Mouse (Mus musculus) thymus, adult 18-20 months (tissue): Measurements from ENCODE around the gene Enpp1.

ENCODE experiments used
- DNase-seq, 2 experiments: peaks; one replicate each; pipeline ENCODE4 v3.0.0; 2022; ENCODE audit warnings: mixed read lengths in 2 of 2

Gene Enpp1

DNA sequence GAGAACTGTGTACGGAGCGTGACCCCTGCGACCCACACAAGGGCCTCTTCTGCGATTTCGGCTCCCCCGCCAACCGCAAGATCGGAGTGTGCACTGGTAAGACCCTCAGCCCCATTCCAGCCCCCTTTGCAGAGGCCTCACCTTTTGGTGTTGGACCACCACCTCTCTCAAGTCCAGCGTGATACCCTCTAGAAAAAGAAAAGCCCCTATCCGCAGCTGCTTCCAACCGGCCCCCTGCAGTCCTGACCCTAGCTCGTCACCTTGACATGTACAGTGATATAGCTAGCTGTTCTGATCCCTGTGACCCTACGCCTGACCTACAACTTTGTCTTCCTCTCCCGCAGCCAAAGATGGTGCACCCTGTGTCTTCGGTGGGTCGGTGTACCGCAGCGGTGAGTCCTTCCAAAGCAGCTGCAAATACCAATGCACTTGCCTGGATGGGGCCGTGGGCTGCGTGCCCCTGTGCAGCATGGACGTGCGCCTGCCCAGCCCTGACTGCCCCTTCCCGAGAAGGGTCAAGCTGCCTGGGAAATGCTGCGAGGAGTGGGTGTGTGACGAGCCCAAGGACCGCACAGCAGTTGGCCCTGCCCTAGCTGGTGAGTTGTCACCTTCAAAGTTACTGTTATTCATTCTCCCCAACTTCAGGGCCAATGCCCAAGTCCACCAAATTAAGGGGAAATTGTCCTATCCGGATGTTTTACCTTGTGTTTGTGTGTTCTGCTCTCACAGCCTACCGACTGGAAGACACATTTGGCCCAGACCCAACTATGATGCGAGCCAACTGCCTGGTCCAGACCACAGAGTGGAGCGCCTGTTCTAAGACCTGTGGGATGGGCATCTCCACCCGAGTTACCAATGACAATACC is 115.7 kb downstream of the Enpp1 start:
- no peak for DNase-seq

GRCm38 (mm10) chr10:24595250-24596002 is 116.5 kb downstream of the Enpp1 start, which contains the start of gene Ccn2:
Gene Ccn2, plus strand, starts transcription at chr10:24595442.
- no peak for DNase-seq

DNA sequence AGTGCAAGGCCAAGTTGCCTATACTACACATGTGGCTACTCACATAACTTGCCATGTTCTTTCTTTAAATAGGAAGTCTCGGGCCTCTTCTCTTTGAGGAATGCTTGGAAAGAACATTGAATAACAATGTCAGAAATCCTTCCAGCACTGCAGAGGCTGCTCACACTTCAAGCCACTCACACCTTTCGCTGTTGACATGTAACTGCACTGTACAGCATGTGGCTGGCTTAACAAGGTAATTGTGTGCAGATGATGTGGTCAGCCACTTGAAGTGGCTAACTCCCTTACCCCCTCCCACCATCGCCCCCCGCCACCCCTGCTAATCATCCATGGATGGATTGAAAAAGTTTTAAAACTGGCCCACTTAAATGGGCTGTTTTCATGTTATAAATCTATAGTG is 118.4 kb downstream of the Enpp1 start:
- no peak for DNase-seq

- DNase-seq, result no peak
Measured at GRCm38 (mm10) chr10:24592969-24593368, 119.0 kb downstream of the Enpp1 start.

DNA sequence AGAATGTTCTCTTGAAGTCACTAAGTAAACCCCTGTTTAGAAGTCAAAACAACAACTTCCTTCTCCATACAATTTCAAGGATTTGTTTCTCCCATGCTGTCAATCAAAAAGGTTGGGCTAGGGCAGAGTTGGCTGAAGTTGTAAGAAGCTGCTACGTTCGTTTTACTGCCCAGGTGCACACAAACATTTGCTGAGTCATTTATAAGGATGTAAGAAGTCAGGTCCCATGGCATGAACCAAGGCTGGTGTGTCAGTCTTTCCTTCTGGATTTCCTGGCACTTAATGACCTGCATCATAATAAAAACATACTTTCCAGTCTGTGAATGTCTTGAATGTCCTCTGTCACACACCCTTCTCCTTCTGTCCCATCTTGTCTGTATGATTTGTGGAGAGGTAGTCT is 119.6 kb downstream of the Enpp1 start:
- no peak for DNase-seq

- no peak for DNase-seq
Measured at GRCm38 (mm10) chr10:24591741-24592140, 120.2 kb downstream of the Enpp1 start.

DNA sequence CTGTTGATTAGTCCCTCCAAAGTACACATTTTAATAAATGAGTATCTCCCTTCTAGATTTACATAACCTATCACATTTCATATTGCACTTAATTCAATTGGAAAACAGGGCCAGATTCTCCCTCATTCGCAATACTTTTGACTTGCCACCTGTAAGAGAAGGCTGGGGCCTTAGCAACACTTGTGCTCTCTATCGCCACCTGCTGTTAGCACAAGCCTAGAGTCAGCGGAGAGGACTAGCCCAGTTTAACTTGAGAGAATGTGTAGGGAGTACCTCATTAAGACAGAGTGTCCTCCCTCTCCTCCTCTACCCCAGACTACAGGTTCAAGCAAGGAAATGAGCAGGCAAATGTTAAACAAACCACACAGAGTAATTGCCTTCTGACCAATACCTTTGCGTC is 120.8 kb downstream of the Enpp1 start:
- DNase-seq, result peak; percentile 32 to 58

DNA sequence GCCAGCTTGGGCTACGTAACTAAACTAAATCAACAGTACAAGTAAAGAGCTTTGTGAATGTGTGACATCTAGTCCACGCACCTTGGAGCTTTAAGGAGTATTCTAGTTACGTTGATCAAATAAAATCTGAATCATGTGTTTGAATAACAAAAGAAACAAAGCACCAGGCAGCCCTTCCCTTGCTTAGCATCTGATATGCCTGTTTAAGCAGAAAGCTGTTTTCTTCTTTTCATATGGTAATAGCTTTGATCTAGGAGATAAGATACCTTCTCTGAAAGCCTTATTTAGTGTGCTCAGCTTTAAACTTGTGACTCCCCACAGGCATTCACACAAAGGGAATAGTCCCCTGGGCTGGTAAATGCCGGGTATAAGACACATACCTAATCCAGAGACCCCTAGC is 121.4 kb downstream of the Enpp1 start:
- no peak for DNase-seq

- DNase-seq, result no peak
Measured at GRCm38 (mm10) chr10:24589238-24589637, 122.7 kb downstream of the Enpp1 start.

DNA sequence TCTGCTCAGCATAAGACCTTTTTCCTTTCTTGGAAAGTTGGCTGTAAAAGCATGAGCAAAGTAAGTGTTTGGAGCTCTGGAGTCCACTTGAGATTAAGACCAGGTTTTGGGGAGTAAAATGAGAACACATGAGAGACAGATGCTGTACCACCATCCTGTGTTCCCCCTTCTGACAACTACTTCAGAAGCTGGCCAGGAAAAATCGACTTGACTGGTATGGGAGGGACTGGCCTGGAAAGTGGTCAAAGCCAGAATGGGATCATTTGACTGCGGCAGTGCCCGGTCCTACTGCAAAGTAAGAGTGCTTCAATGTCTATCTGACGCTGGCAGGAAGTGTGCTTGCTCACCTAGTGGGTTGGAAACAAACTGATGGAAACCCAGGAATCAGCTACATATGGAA is 123.1 kb downstream of the Enpp1 start:
- DNase-seq, result no peak
